Mouse (Mus musculus) G1E (cell line): ENCODE measurements around the gene Lrrn4cl.

Source experiments
- CTCF ChIP-seq: IDR thresholded peaks from 2 replicates; pipeline ENCODE4 v1.5.1; 2012; ENCODE audit warnings: low read depth, low read length, inconsistent platforms, mixed read lengths
- GATA1 ChIP-seq: IDR thresholded peaks from 2 replicates; pipeline ENCODE4 v1.6.1; 2012; ENCODE audit warnings: borderline replicate concordance, low read length, inconsistent platforms, mixed read lengths
- POLR2AphosphoS5 ChIP-seq: IDR thresholded peaks from 2 replicates; pipeline ENCODE4 v1.6.1; 2012; ENCODE audit warnings: low read depth, low read length, inconsistent platforms; ENCODE audit not compliant: insufficient replicate concordance
- TAL1 ChIP-seq: conservative IDR thresholded peaks from 2 replicates; pipeline ENCODE4 v1.6.1; 2012; ENCODE audit warnings: low read depth, low read length, inconsistent platforms, mixed read lengths

- TF ChIP-seq CTCF = no peak
- no peak for TF ChIP-seq POLR2AphosphoS5
- no peak for TF ChIP-seq TAL1
- TF ChIP-seq GATA1 = no peak
Measured at GRCm38 (mm10) chr19:8875031-8875430, 24.5 kb downstream of the Lrrn4cl start.
